Mouse (Mus musculus) forebrain, embryonic 16.5 days (tissue): ENCODE measurements around the gene Chrm3. TPM values are rescaled to one million over a fixed set of nuclear protein-coding genes. Genes with fewer than 3 reads are reported as not detected.

Experiments
- ATAC-seq: fragments of 200-750 bp; cut with Nextera tagmentation; 2 replicates; pipeline ENCODE4 v1.8.0; 2017; ENCODE audit warnings: mild to moderate bottlenecking, moderate library complexity
- H3K27ac ChIP-seq: fragments of 300-500 bp; sonication (generic); 2 replicates; pipeline ENCODE4 v1.5.1; 2014; ENCODE audit warnings: low read length, control low read depth
- H3K27me3 ChIP-seq: fragments of 300-500 bp; sonication (generic); replicated peaks from 2 replicates; pipeline ENCODE4 v1.6.1; 2014; ENCODE audit warnings: low read length; ENCODE audit not compliant: control insufficient read depth, insufficient read depth
- H3K36me3 ChIP-seq: fragments of 300-500 bp; sonication (generic); 2 replicates; pipeline ENCODE4 v1.6.1; 2014; ENCODE audit not compliant: control insufficient read depth, insufficient read depth
- H3K4me1 ChIP-seq: fragments of 300-500 bp; sonication (generic); replicated peaks from 2 replicates; pipeline ENCODE4 v1.6.1; 2014; ENCODE audit warnings: low read length; ENCODE audit not compliant: control insufficient read depth, insufficient read depth
- H3K4me2 ChIP-seq: fragments of 300-500 bp; sonication (generic); 2 replicates; pipeline ENCODE4 v1.6.1; 2014; ENCODE audit warnings: mild to moderate bottlenecking, low read length, control low read depth
- H3K4me3 ChIP-seq: fragments of 300-500 bp; sonication (generic); replicated peaks from 2 replicates; pipeline ENCODE4 v1.5.1; 2014; ENCODE audit warnings: mild to moderate bottlenecking, low read length, control low read depth
- H3K9ac ChIP-seq: fragments of 300-500 bp; sonication (generic); replicated peaks from 2 replicates; pipeline ENCODE4 v1.6.1; 2014; ENCODE audit warnings: low read depth, low read length, control low read depth
- H3K9me3 ChIP-seq: fragments of 300-500 bp; sonication (generic); 2 replicates; pipeline ENCODE4 v1.6.1; 2016; ENCODE audit warnings: low read length; ENCODE audit not compliant: control insufficient read depth
- WGBS: fragments of 180-500 bp; shearing (Covaris S2); extraction: QIAGEN DNeasy Blood & Tissue Kit; methylation state at CpG from one replicate; pipeline ENCODE4 v1.1.7; 2014; 5-methylcytosine and 5-hydroxymethylcytosine counted together
- polyA plus RNA-seq: library from polyadenylated mRNA; unstranded; fragments of >200 nt; fragmentation: Nextera tagmentation; extraction: Ambion mirVana; gene quantifications from 2 replicates; pipeline ENCODE4 v1.2.1, GENCODE M21; 2015

Gene Chrm3
- polyA plus RNA-seq, 1 experiment from 2014 or later: 2.2 TPM

- H3K4me1 ChIP-seq: peaks cover 4% of the 10 kb centered on the region; the same call in 1 of the 2 replicates
- ATAC-seq: 0 out of 2 replicates have a peak, but pooled peaks have one; percentile 32
- H3K27ac ChIP-seq: no peak overlapping the region
- H3K4me3 ChIP-seq: no peak overlapping the region
- WGBS: 18% methylated on average over 17 of the region's 18 CpGs
- no peaks in the 10 kb centered on the region for H3K27me3 ChIP-seq
- H3K9ac ChIP-seq: no peak overlapping the region
- no peaks in the 10 kb centered on the region for H3K9me3 ChIP-seq
- H3K4me2 ChIP-seq: no peak overlapping the region
- no peaks in the 10 kb centered on the region for H3K36me3 ChIP-seq
These were observed 326.9 kb downstream of the Chrm3 start for GRCm38 (mm10) chr13:10033570-10034399.

GRCm38 (mm10) chr13:10031547-10031946 lies 329.1 kb downstream of the Chrm3 start:
- H3K4me1 ChIP-seq: peaks cover 4% of the 10 kb centered on the region; the same call in 1 of the 2 replicates
- no peak overlapping the region for H3K9ac ChIP-seq
- H3K9me3 ChIP-seq: no peaks in the 10 kb centered on the region
- H3K4me3 ChIP-seq: no peak overlapping the region
- H3K4me2 ChIP-seq: no peak overlapping the region
- no peaks in the 10 kb centered on the region for H3K36me3 ChIP-seq
- no peak for ATAC-seq
- H3K27ac ChIP-seq: no peak overlapping the region
- 58% methylated on average over 5 of the region's 5 CpGs for WGBS
- no peaks in the 10 kb centered on the region for H3K27me3 ChIP-seq

- H3K4me3 ChIP-seq: no peak overlapping the region
- 88% methylated on average over 6 of the region's 6 CpGs for WGBS
- no peak overlapping the region for H3K4me2 ChIP-seq
- no peaks in the 10 kb centered on the region for H3K9me3 ChIP-seq
- no peaks in the 10 kb centered on the region for H3K36me3 ChIP-seq
- H3K27ac ChIP-seq: no peak overlapping the region
- no peaks in the 10 kb centered on the region for H3K27me3 ChIP-seq
- H3K4me1 ChIP-seq: peaks cover 4% of the 10 kb centered on the region; the same call in 1 of the 2 replicates
- no peak overlapping the region for H3K9ac ChIP-seq
- ATAC-seq: no peak
These were observed 330.7 kb downstream of the Chrm3 start for GRCm38 (mm10) chr13:10029944-10030343.

- Histone ChIP-seq H3K4me2 (no peak overlapping the region), H3K9me3 (no peaks in the 10 kb centered on the region), H3K27ac (no peak overlapping the region), H3K27me3 (no peaks in the 10 kb centered on the region), H3K9ac (no peak overlapping the region), H3K36me3 (no peaks in the 10 kb centered on the region), H3K4me1 (peaks cover 5% of the 10 kb centered on the region; the same call in 1 of the 2 replicates), H3K4me3 (no peak overlapping the region)
- 91% methylated on average over 3 of the region's 3 CpGs for WGBS
- no peak for ATAC-seq
These were observed 335.5 kb downstream of the Chrm3 start for GRCm38 (mm10) chr13:10025134-10025533.

- Histone ChIP-seq H3K27me3 (no peaks in the 10 kb centered on the region), H3K9ac (no peak overlapping the region), H3K36me3 (no peaks in the 10 kb centered on the region), H3K4me1 (peaks cover 5% of the 10 kb centered on the region; the same call in 1 of the 2 replicates), H3K4me3 (no peak overlapping the region), H3K4me2 (no peak overlapping the region), H3K9me3 (no peaks in the 10 kb centered on the region), H3K27ac (no peak overlapping the region)
- ATAC-seq: no peak
- 58% methylated on average over 2 of the region's 2 CpGs for WGBS
These were observed 337.5 kb downstream of the Chrm3 start for GRCm38 (mm10) chr13:10023112-10023511.

- H3K36me3 ChIP-seq: no peaks in the 10 kb centered on the region
- peaks cover 3% of the 10 kb centered on the region; the same call in 1 of the 2 replicates for H3K4me1 ChIP-seq
- H3K9ac ChIP-seq: no peak overlapping the region
- no peak overlapping the region for H3K4me2 ChIP-seq
- no peak overlapping the region for H3K27ac ChIP-seq
- H3K4me3 ChIP-seq: no peak overlapping the region
- no peaks in the 10 kb centered on the region for H3K27me3 ChIP-seq
- WGBS: 50% methylated on average over 1 of the region's 1 CpGs
- ATAC-seq: no peak
- no peaks in the 10 kb centered on the region for H3K9me3 ChIP-seq
These were observed 341.4 kb downstream of the Chrm3 start for GRCm38 (mm10) chr13:10019252-10019651.

- Histone ChIP-seq H3K27ac (no peak overlapping the region), H3K4me1 (peaks cover 3% of the 10 kb centered on the region), H3K36me3 (no peaks in the 10 kb centered on the region), H3K9me3 (no peaks in the 10 kb centered on the region), H3K4me3 (no peak overlapping the region), H3K27me3 (no peaks in the 10 kb centered on the region), H3K9ac (no peak overlapping the region), H3K4me2 (no peak overlapping the region)
- 52% methylated on average over 4 of the region's 4 CpGs for WGBS
- ATAC-seq: no peak
These were observed 357.7 kb downstream of the Chrm3 start for GRCm38 (mm10) chr13:10002916-10003315.

GRCm38 (mm10) chr13:9997664-9998328 lies 362.9 kb downstream of the Chrm3 start:
- Histone ChIP-seq H3K36me3 (no peaks in the 10 kb centered on the region), H3K9ac (no peak overlapping the region), H3K9me3 (no peaks in the 10 kb centered on the region), H3K4me1 (peaks cover 8% of the 10 kb centered on the region), H3K27ac (no peak overlapping the region), H3K4me3 (no peak overlapping the region), H3K27me3 (no peaks in the 10 kb centered on the region), H3K4me2 (no peak overlapping the region)
- peak; percentile 93 for ATAC-seq
- WGBS: 62% methylated on average over 2 of the region's 2 CpGs

GRCm38 (mm10) chr13:9995852-9996251 lies 364.8 kb downstream of the Chrm3 start:
- ATAC-seq: no peak
- Histone ChIP-seq H3K4me2 (no peak overlapping the region), H3K27ac (no peak overlapping the region), H3K4me1 (peaks cover 8% of the 10 kb centered on the region), H3K9me3 (no peaks in the 10 kb centered on the region), H3K36me3 (no peaks in the 10 kb centered on the region), H3K27me3 (no peaks in the 10 kb centered on the region), H3K9ac (no peak overlapping the region), H3K4me3 (no peak overlapping the region)
- WGBS: 81% methylated on average over 1 of the region's 1 CpGs
